Mouse (Mus musculus): Measurements from ENCODE around the gene Igfbp6.
"Not testable (repeated sequence)": the region's sequence is repeated elsewhere in the genome, so short reads cannot be mapped to it uniquely, and the experiment has no call there.

Gene Igfbp6

GRCm38 (mm10) chr15:102136129-102136758 lies 7.9 kb upstream of the Igfbp6 start, which contains the start of gene Spryd3:
Gene Spryd3 (minus strand): TSS chr15:102136234.
- in situ Hi-C loops (cut with MseI, MboI): no loop called here

- in situ Hi-C loops (cut with MseI, MboI): no loop called here
These were observed 3.0 kb upstream of the Igfbp6 start for GRCm38 (mm10) chr15:102141120-102141519.

GRCm38 (mm10) chr15:102142914-102143912 lies 949 bp upstream of the Igfbp6 start:
- in situ Hi-C loops (cut with MseI, MboI): no loop called here

GRCm38 (mm10) chr15:102144726-102145125 lies 564 bp downstream of the Igfbp6 start:
- in situ Hi-C loops (cut with MseI, MboI): no loop called here

GRCm38 (mm10) chr15:102145330-102145729 lies 1.2 kb downstream of the Igfbp6 start:
- in situ Hi-C loops (cut with MseI, MboI): no loop called here

GRCm38 (mm10) chr15:102146089-102146488 lies 1.9 kb downstream of the Igfbp6 start:
- in situ Hi-C loops (cut with MseI, MboI): no loop called here

- in situ Hi-C loops (cut with MseI, MboI): no loop called here
These were observed 2.7 kb downstream of the Igfbp6 start for GRCm38 (mm10) chr15:102146882-102147281.

GRCm38 (mm10) chr15:102147674-102148402 lies 3.7 kb downstream of the Igfbp6 start:
- in situ Hi-C loops (cut with MseI, MboI): no loop called here

- in situ Hi-C loops (cut with MseI, MboI): no loop called here
These were observed 5.4 kb downstream of the Igfbp6 start for GRCm38 (mm10) chr15:102149561-102149960.

GRCm38 (mm10) chr15:102150301-102151135 lies 6.4 kb downstream of the Igfbp6 start, which contains the start of gene Soat2:
Gene Soat2 (plus strand): TSS chr15:102150526.
- in situ Hi-C loops (cut with MseI, MboI): no loop called here

- in situ Hi-C loops (cut with MseI, MboI): no loop called here
These were observed 8.5 kb downstream of the Igfbp6 start for GRCm38 (mm10) chr15:102152646-102153045.

GRCm38 (mm10) chr15:102155006-102155405 lies 10.8 kb downstream of the Igfbp6 start:
- in situ Hi-C loops (cut with MseI, MboI): not testable (repeated sequence)

- in situ Hi-C loops (cut with MseI, MboI): no loop called here
These were observed 12.7 kb downstream of the Igfbp6 start for GRCm38 (mm10) chr15:102156836-102157235.

GRCm38 (mm10) chr15:102160415-102161060 lies 16.4 kb downstream of the Igfbp6 start:
- in situ Hi-C loops (cut with MseI, MboI): no loop called here

GRCm38 (mm10) chr15:102163900-102164693 lies 19.9 kb downstream of the Igfbp6 start:
- in situ Hi-C loops (cut with MseI, MboI): no loop called here

GRCm38 (mm10) chr15:102165468-102166100 lies 21.4 kb downstream of the Igfbp6 start:
- in situ Hi-C loops (cut with MseI, MboI): no loop called here

GRCm38 (mm10) chr15:102167620-102168021 lies 23.5 kb downstream of the Igfbp6 start:
- in situ Hi-C loops (cut with MseI, MboI): no loop called here

- in situ Hi-C loops (cut with MseI, MboI): no loop called here
These were observed 24.9 kb downstream of the Igfbp6 start for GRCm38 (mm10) chr15:102169064-102169463.

GRCm38 (mm10) chr15:102173581-102173980 lies 29.4 kb downstream of the Igfbp6 start:
- in situ Hi-C loops (cut with MseI, MboI): no loop called here

All from mouse trophoblast stem cell (cell line).